Mouse (Mus musculus): ENCODE results near the gene Ube2t. TPM values are rescaled to one million over a fixed set of nuclear protein-coding genes. Genes with fewer than 3 reads are reported as not detected.

Ube2t gene
- total and polyA plus RNA-seq, 2 experiments from 2014 or later: 3.1 to 5.3 TPM

DNA sequence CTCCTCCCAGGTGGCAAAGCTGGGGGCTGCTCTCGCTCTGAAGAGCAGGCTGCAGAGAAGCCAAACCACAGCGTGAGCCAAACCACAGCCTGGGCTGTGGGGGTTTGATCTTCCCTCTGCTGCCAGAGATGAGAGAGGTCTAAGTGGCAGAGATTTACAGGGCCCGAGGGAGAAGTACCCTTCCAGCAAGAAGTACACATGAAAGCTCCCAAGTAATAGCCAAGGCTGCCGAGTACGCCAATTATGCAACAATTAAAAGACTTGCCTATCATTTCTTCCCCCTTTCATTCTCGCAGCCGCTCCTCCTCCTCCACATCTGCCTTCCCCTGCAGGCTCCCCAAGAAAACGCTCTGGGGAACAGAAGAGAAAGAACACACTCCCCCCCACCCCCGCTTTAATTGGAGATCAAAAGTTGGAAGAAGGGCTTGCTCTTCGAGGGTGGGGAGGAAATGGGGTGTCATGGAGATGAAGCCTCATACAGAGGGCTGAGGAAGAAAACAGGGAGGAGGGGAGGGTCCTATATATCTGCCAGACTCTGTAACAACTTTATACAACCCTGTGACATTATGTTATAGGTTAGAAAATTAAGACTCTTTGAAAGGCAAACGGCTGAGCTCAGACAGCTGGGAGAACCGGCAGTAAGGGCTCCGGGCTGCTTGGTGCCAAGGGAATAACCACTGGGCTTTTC is 56.9 kb downstream of the Ube2t start:
- no peaks in the 10 kb centered on the region for H3K9me3 ChIP-seq (ENCODE audit: low read length)
- H3K27me3 ChIP-seq (ENCODE audit: insufficient read depth, low read length): no peaks in the 10 kb centered on the region
- no peak overlapping the region for H3K4me3 ChIP-seq (ENCODE audit: low read depth, low read length)
- no peak for TF ChIP-seq CTCF (IDR thresholded peaks at IDR 0.05)
- H3K4me1 ChIP-seq (ENCODE audit: insufficient read depth, low read length): peaks cover 11% of the 10 kb centered on the region; the same call in 1 of the 2 replicates
- H3K4me2 ChIP-seq (ENCODE audit: low read depth, low read length, poor library complexity, severe bottlenecking): peak overlapping the region; percentile 12; the same call in 1 of the 2 replicates
- ATAC-seq (ENCODE audit: low FRiP score) (0 out of 2 replicates have a peak, but pooled peaks have one; percentile 34), DNase-seq (ENCODE audit: low spot score) (peak; percentile 52)
- 25% methylated on average over 13 of the region's 13 CpGs for WGBS
- H3K36me3 ChIP-seq (ENCODE audit: insufficient read depth, low read length): no peaks in the 10 kb centered on the region
- 0 out of 2 replicates have a peak overlapping the region, but pooled peaks have one; percentile 26 for H3K27ac ChIP-seq (ENCODE audit: low read depth, low read length)
- H3K9ac ChIP-seq (replicated peaks; ENCODE audit: low read length, poor library complexity, severe bottlenecking): no peak overlapping the region

DNA sequence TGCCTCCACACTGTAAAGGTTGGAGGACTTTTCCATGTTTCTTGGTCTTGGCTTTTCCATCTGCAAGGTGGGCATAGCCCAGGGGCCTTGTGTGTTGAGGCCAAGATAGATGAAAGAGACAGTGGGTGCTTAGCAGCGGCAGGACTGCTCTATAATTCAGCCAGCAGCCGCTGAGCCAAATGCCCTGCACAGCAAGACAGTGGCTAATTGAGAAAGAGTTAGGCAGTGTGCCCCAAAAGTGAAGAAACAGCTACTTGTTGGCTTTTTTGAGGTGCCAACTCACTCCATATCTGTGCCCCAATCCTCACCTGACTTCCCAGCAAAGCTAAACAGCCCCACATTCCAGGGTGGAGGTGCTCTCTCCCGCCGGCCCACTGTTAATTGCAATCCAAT is 57.4 kb downstream of the Ube2t start:
- H3K36me3 ChIP-seq (ENCODE audit: insufficient read depth, low read length): no peaks in the 10 kb centered on the region
- no peaks in the 10 kb centered on the region for H3K27me3 ChIP-seq (ENCODE audit: insufficient read depth, low read length)
- DNase-seq (ENCODE audit: low spot score): no peak
- H3K9me3 ChIP-seq (ENCODE audit: low read length): no peaks in the 10 kb centered on the region
- H3K27ac ChIP-seq (ENCODE audit: low read depth, low read length): no peak overlapping the region
- no peak overlapping the region for H3K9ac ChIP-seq (replicated peaks; ENCODE audit: low read length, poor library complexity, severe bottlenecking)
- peaks cover 11% of the 10 kb centered on the region; the same call in 1 of the 2 replicates for H3K4me1 ChIP-seq (ENCODE audit: insufficient read depth, low read length)
- H3K4me3 ChIP-seq (ENCODE audit: low read depth, low read length): no peak overlapping the region
- no peak for ATAC-seq (ENCODE audit: low FRiP score)
- H3K4me2 ChIP-seq (ENCODE audit: low read depth, low read length, poor library complexity, severe bottlenecking): no peak overlapping the region
- 63% methylated on average over 4 of the region's 4 CpGs for WGBS
- no peak for TF ChIP-seq CTCF (IDR thresholded peaks at IDR 0.05)

DNA sequence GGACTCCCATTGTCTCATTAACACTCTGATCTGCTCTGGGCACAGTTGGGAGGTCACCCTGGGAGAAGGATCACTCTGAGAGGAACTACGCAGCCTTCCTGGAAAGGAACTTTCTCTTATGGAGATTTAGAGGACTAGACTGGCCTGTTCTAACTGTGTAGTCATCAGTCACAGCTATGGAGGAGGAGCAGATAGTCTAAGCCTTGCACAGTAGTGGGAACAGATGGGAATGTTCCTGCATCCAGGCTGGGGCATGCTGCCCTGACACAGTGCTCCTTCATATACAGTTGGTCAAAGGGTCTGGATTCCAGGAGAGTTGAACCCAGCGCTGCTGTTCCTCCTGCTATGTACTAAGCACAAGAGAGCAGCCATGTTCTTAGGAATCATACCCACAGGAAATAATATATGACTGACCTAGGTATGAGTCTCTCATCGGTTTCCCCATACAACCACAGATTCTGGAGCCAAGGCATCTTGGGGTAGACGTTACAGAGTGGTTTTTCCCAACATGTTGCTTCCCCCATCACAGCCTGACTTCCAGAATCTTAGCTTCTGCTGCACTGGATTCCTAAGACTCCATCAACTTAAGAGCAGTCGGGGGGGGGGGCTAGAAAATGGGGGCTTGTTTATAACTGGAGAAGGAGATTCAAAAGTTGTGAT is 58.0 kb downstream of the Ube2t start:
- TF ChIP-seq CTCF (IDR thresholded peaks at IDR 0.05): no peak
- 76% methylated on average over 5 of the region's 5 CpGs for WGBS
- Histone ChIP-seq H3K36me3 (ENCODE audit: insufficient read depth, low read length) (no peaks in the 10 kb centered on the region), H3K4me2 (ENCODE audit: low read depth, low read length, poor library complexity, severe bottlenecking) (no peak overlapping the region), H3K4me1 (ENCODE audit: insufficient read depth, low read length) (peaks cover 11% of the 10 kb centered on the region; the same call in 1 of the 2 replicates), H3K9ac (replicated peaks; ENCODE audit: low read length, poor library complexity, severe bottlenecking) (no peak overlapping the region), H3K27me3 (ENCODE audit: insufficient read depth, low read length) (no peaks in the 10 kb centered on the region), H3K4me3 (ENCODE audit: low read depth, low read length) (no peak overlapping the region), H3K9me3 (ENCODE audit: low read length) (no peaks in the 10 kb centered on the region), H3K27ac (ENCODE audit: low read depth, low read length) (no peak overlapping the region)
- DNase-seq (ENCODE audit: low spot score): no peak
- no peak for ATAC-seq (ENCODE audit: low FRiP score)

DNA sequence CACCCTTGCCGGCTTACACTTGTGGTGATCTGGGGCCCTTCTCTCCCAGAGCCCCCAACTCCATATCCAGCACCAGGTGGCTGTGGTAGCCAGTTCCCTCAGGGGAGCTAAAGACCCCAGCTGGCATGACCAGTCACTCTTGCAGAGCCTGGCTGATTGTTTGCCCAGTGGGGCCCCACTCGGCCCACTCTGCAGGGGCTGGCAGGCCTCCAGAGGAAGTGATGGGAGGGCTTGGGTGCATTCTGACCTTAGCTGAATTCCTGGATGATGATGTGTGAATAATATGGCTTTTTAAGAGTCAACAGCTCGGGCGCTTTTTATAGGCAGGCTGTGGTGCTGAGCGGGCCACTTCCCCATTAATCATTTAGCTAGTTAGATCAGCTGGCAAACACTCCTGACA is 58.6 kb downstream of the Ube2t start:
- Histone ChIP-seq H3K4me2 (ENCODE audit: low read depth, low read length, poor library complexity, severe bottlenecking) (no peak overlapping the region), H3K9me3 (ENCODE audit: low read length) (no peaks in the 10 kb centered on the region), H3K27me3 (ENCODE audit: insufficient read depth, low read length) (no peaks in the 10 kb centered on the region), H3K4me3 (ENCODE audit: low read depth, low read length) (no peak overlapping the region), H3K36me3 (ENCODE audit: insufficient read depth, low read length) (no peaks in the 10 kb centered on the region), H3K4me1 (ENCODE audit: insufficient read depth, low read length) (peaks cover 11% of the 10 kb centered on the region; the same call in 1 of the 2 replicates), H3K27ac (ENCODE audit: low read depth, low read length) (no peak overlapping the region), H3K9ac (replicated peaks; ENCODE audit: low read length, poor library complexity, severe bottlenecking) (no peak overlapping the region)
- ATAC-seq (ENCODE audit: low FRiP score): no peak
- peak; percentile 25 for DNase-seq (ENCODE audit: low spot score)
- WGBS: 48% methylated on average over 5 of the region's 5 CpGs
- no peak for TF ChIP-seq CTCF (IDR thresholded peaks at IDR 0.05)

DNA sequence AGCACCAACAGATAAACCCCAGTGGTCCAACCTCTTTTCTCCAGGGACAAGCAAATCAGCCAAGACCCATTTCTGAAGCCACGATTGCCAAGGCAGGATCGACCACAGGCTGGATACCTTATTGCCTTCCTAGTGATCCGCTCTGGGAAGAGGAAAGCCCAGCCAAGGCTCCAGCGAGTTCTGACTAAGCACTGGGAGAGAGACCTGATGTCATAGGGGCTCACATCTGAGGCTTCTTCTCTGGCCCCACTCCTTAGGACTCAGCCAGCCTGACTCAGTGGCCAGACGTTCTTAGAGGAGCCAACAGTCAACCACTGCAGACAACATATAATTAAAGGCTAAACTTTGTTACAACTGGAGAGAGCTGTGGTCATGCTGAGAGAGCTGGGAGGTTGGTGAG is 59.6 kb downstream of the Ube2t start:
- DNase-seq (ENCODE audit: low spot score) (no peak), ATAC-seq (ENCODE audit: low FRiP score) (no peak)
- no peak overlapping the region for H3K4me2 ChIP-seq (ENCODE audit: low read depth, low read length, poor library complexity, severe bottlenecking)
- H3K27ac ChIP-seq (ENCODE audit: low read depth, low read length): no peak overlapping the region
- H3K4me1 ChIP-seq (ENCODE audit: insufficient read depth, low read length): peaks cover 11% of the 10 kb centered on the region; the same call in 1 of the 2 replicates
- no peak for TF ChIP-seq CTCF (IDR thresholded peaks at IDR 0.05)
- H3K9ac ChIP-seq (replicated peaks; ENCODE audit: low read length, poor library complexity, severe bottlenecking): no peak overlapping the region
- no peak overlapping the region for H3K4me3 ChIP-seq (ENCODE audit: low read depth, low read length)
- 70% methylated on average over 5 of the region's 5 CpGs for WGBS
- no peaks in the 10 kb centered on the region for H3K36me3 ChIP-seq (ENCODE audit: insufficient read depth, low read length)
- H3K9me3 ChIP-seq (ENCODE audit: low read length): no peaks in the 10 kb centered on the region
- H3K27me3 ChIP-seq (ENCODE audit: insufficient read depth, low read length): no peaks in the 10 kb centered on the region

GRCm38 (mm10) chr1:135023583-135023982 is 61.2 kb downstream of the Ube2t start:
- no peak for DNase-seq (ENCODE audit: low spot score)
- Histone ChIP-seq H3K4me3 (ENCODE audit: low read depth, low read length) (no peak overlapping the region), H3K9ac (replicated peaks; ENCODE audit: low read length, poor library complexity, severe bottlenecking) (no peak overlapping the region), H3K4me2 (ENCODE audit: low read depth, low read length, poor library complexity, severe bottlenecking) (no peak overlapping the region), H3K4me1 (ENCODE audit: insufficient read depth, low read length) (peaks cover 11% of the 10 kb centered on the region; the same call in 1 of the 2 replicates), H3K36me3 (ENCODE audit: insufficient read depth, low read length) (no peaks in the 10 kb centered on the region), H3K27me3 (ENCODE audit: insufficient read depth, low read length) (no peaks in the 10 kb centered on the region), H3K9me3 (ENCODE audit: low read length) (peaks cover 5% of the 10 kb centered on the region; the same call in 1 of the 2 replicates), H3K27ac (ENCODE audit: low read depth, low read length) (no peak overlapping the region)
- 87% methylated on average over 1 of the region's 1 CpGs for WGBS
- peak; percentile 41; the same call in 1 of the 2 replicates for TF ChIP-seq CTCF (IDR thresholded peaks at IDR 0.05)
- no peak for ATAC-seq (ENCODE audit: low FRiP score)

Other genes with a start within 250 kb of the Ube2t start
- 37.7 and 43.8 TPM in 2 replicates for gene Ppp1r12b, start 6.6 kb upstream of the Ube2t start, total RNA-seq (2014; rRNA removed)
- 9.1 and 11.3 TPM in 2 replicates for gene Ppp1r12b, start 6.6 kb upstream of the Ube2t start, polyA plus RNA-seq (2015; fragmentation: Nextera tagmentation; extraction: Ambion mirVana)
- gene Lgr6, start 142.7 kb downstream of the Ube2t start, total RNA-seq (2014; rRNA removed): 2.5 and 3.8 TPM in 2 replicates
- gene Lgr6, start 142.7 kb downstream of the Ube2t start, polyA plus RNA-seq (2015; fragmentation: Nextera tagmentation; extraction: Ambion mirVana): 1.9 and 2.1 TPM in 2 replicates
- gene Ptpn7, start 170.1 kb downstream of the Ube2t start, total RNA-seq (2014; rRNA removed): 0.05 and 0.24 TPM in 2 replicates
- gene Ptpn7, start 170.1 kb downstream of the Ube2t start, polyA plus RNA-seq (2015; fragmentation: Nextera tagmentation; extraction: Ambion mirVana): 0.05 and 0.15 TPM in 2 replicates
- 317 and 384 TPM in 2 replicates for gene Arl8a, start 184.3 kb downstream of the Ube2t start, total RNA-seq (2014; rRNA removed)
- gene Arl8a, start 184.3 kb downstream of the Ube2t start, polyA plus RNA-seq (2015; fragmentation: Nextera tagmentation; extraction: Ambion mirVana): 399 and 418 TPM in 2 replicates
- 14.1 and 25.7 TPM in 2 replicates for gene Gpr37l1, start 205.1 kb downstream of the Ube2t start, total RNA-seq (2014; rRNA removed)
- gene Gpr37l1, start 205.1 kb downstream of the Ube2t start, polyA plus RNA-seq (2015; fragmentation: Nextera tagmentation; extraction: Ambion mirVana): 8.8 and 12.8 TPM in 2 replicates